24 mouse cellular contexts compared by ENCODE assay signal in genomic region chr13:44876799-44877198, GRCm38 (mm10).
"Had no signal": no experiment of that assay in that cellular context is flagged by ENCODE, and none has a peak within 500 bp of the region (broad histone marks: within the 10 kb centered on the region; RNA-seq: fewer than 3 reads in every experiment).

No protein-coding gene starts in this region.

- H3K4me2 ChIP-seq: limb, embryonic 12.5 days; limb, embryonic 15.5 days; liver, embryonic 11.5 days; lung, embryonic 15.5 days; midbrain, embryonic 13.5 days had no signal

- DNase-seq: kidney, adult 2 months; kidney, postnatal 36 days; left cerebral cortex, postnatal 4 days; liver, postnatal 0 days; lung, postnatal 10 days; lung, postnatal 36 days; right cerebral cortex, adult 18-20 months; right cerebral cortex, postnatal 14 days; right cerebral cortex, postnatal 4 days; thymus, adult 2 months; thymus, postnatal 14 days; thymus, postnatal 4 days had no signal

- H3K9ac ChIP-seq: limb, embryonic 12.5 days; limb, embryonic 15.5 days; liver, embryonic 14.5 days; liver, postnatal 0 days; lung, embryonic 15.5 days; midbrain, embryonic 13.5 days had no signal

- H3K27me3 ChIP-seq: limb, embryonic 12.5 days; limb, embryonic 15.5 days; lung, embryonic 15.5 days; megakaryocyte, embryonic 14.5 days; midbrain, embryonic 13.5 days had no signal

- ATAC-seq: liver, postnatal 0 days; midbrain, embryonic 13.5 days; midbrain, embryonic 16.5 days had no signal

- H3K4me3 ChIP-seq: limb, embryonic 12.5 days; limb, embryonic 15.5 days; lung, embryonic 15.5 days; megakaryocyte, embryonic 14.5 days; midbrain, embryonic 10.5 days; midbrain, embryonic 13.5 days; myocyte had no signal

- H3K4me1 ChIP-seq: lung, embryonic 15.5 days had no signal

- H3K27ac ChIP-seq: kidney, postnatal 0 days; limb, embryonic 12.5 days; limb, embryonic 15.5 days; liver, embryonic 14.5 days; lung, embryonic 15.5 days; midbrain, embryonic 10.5 days; stomach, postnatal 0 days had no signal

- H3K9me3 ChIP-seq: limb, embryonic 12.5 days; limb, embryonic 15.5 days; lung, embryonic 15.5 days; megakaryocyte, embryonic 14.5 days; midbrain, embryonic 10.5 days; midbrain, embryonic 13.5 days had no signal
